Mouse (Mus musculus) adrenal gland, postnatal 36 days (tissue): Measurements from ENCODE around the gene Asic2. TPM values are rescaled to one million over a fixed set of nuclear protein-coding genes. Genes with fewer than 3 reads are reported as not detected.

Source experiments
- DNase-seq, 2 experiments: peaks; one replicate each; pipeline ENCODE4 v3.0.0; 2021; ENCODE audit warnings: mixed read lengths in 1 of 2
- total RNA-seq, 2 experiments: library from RNA; stranded (reverse); gene quantifications; 2 replicates each; pipeline ENCODE4 v1.2.3; 2021

The Asic2 gene
- total RNA-seq, 2 experiments from 2014 or later, result 1.7 TPM

- DNase-seq, result no peak
Observed at GRCm38 (mm10) chr11:81964561-81964960, 3.7 kb downstream of the Asic2 start.

GRCm38 (mm10) chr11:81954398-81954797 is 13.9 kb downstream of the Asic2 start:
- DNase-seq, result no peak

GRCm38 (mm10) chr11:81948021-81948420 is 20.2 kb downstream of the Asic2 start:
- no peak for DNase-seq

- DNase-seq, result peak; percentile 79 to 80
Observed at GRCm38 (mm10) chr11:81942167-81942566, 26.1 kb downstream of the Asic2 start.

GRCm38 (mm10) chr11:81940988-81941387 is 27.3 kb downstream of the Asic2 start:
- DNase-seq, result peak; percentile 61 to 70

- peak; percentile 36 for DNase-seq
Observed at GRCm38 (mm10) chr11:81937516-81937915, 30.7 kb downstream of the Asic2 start.

GRCm38 (mm10) chr11:81926393-81926792 is 41.9 kb downstream of the Asic2 start:
- no peak for DNase-seq

- DNase-seq, result peak; percentile 27 to 29
Observed at GRCm38 (mm10) chr11:81923626-81924025, 44.6 kb downstream of the Asic2 start.

GRCm38 (mm10) chr11:81923096-81923495 is 45.2 kb downstream of the Asic2 start:
- peak in 1 of 2 experiments; percentile 34 for DNase-seq

GRCm38 (mm10) chr11:81915501-81915900 is 52.8 kb downstream of the Asic2 start:
- DNase-seq, result no peak

GRCm38 (mm10) chr11:81913071-81913470 is 55.2 kb downstream of the Asic2 start:
- no peak for DNase-seq

GRCm38 (mm10) chr11:81909397-81909894 is 58.8 kb downstream of the Asic2 start:
- DNase-seq, result no peak

GRCm38 (mm10) chr11:81908760-81909159 is 59.5 kb downstream of the Asic2 start:
- DNase-seq, result no peak

GRCm38 (mm10) chr11:81902318-81902717 is 65.9 kb downstream of the Asic2 start:
- DNase-seq, result no peak

- DNase-seq, result peak; percentile 49 to 64
Observed at GRCm38 (mm10) chr11:81897547-81898354, 70.5 kb downstream of the Asic2 start.

- DNase-seq, result no peak
Observed at GRCm38 (mm10) chr11:81896511-81896910, 71.7 kb downstream of the Asic2 start.

- peak; percentile 16 to 33 for DNase-seq
Observed at GRCm38 (mm10) chr11:81871506-81872213, 96.6 kb downstream of the Asic2 start.

GRCm38 (mm10) chr11:81865661-81866382 is 102.4 kb downstream of the Asic2 start:
- peak in 1 of 2 experiments; percentile 28 for DNase-seq

GRCm38 (mm10) chr11:81860250-81860972 is 107.8 kb downstream of the Asic2 start, which contains the start of gene 5530401A14Rik:
Gene 5530401A14Rik (plus strand): TSS chr11:81860673.
- no peak for DNase-seq

GRCm38 (mm10) chr11:81847773-81848490 is 120.3 kb downstream of the Asic2 start:
- DNase-seq, result no peak

- no peak for DNase-seq
Observed at GRCm38 (mm10) chr11:81845686-81846036, 122.6 kb downstream of the Asic2 start.
